Mouse (Mus musculus) left cerebral cortex, postnatal 10 days (tissue): ENCODE measurements around the gene Tprgl. TPM values are rescaled to one million over a fixed set of nuclear protein-coding genes. Genes with fewer than 3 reads are reported as not detected.

ENCODE experiments used
- DNase-seq, 2 experiments: peaks; one replicate each; pipeline ENCODE4 v3.0.0; 2021 to 2022; ENCODE audit warnings: low spot score in 2 of 2, mixed read lengths in 1 of 2; ENCODE audit errors: extremely low spot score in 1 of 2
- intact Hi-C: fragments of 180-260 bp; cut with DNase I; formaldehyde crosslinking; loops from one replicate; pipeline ENCODE4 v1.15.1; 2025
- total RNA-seq, 2 experiments: library from RNA; stranded (reverse); gene quantifications; 2 replicates each; pipeline ENCODE4 v1.2.3; 2021

Tprgl gene
- total RNA-seq, 2 experiments from 2014 or later, result 136 to 140 TPM

GRCm38 (mm10) chr4:154170021-154170420 lies 9.6 kb upstream of the Tprgl start:
- DNase-seq, result no peak
- intact Hi-C loops, result loop anchor here (10.0 kb wide), 1 partner anchor 655 kb away; no protein-coding TSS in a partner anchor

- intact Hi-C loops, result loop anchor here (1.0 to 5.0 kb wide), 3 partner anchors 40 to 135 kb away; partner anchors contain the start of gene Arhgef16
- peak in 1 of 2 experiments; percentile 79 for DNase-seq
Observed at GRCm38 (mm10) chr4:154167053-154167452, 6.6 kb upstream of the Tprgl start.

- intact Hi-C loops, result no loop called here
- peak; percentile 48 to 73 for DNase-seq
Observed at GRCm38 (mm10) chr4:154163296-154163695, 2.8 kb upstream of the Tprgl start.

GRCm38 (mm10) chr4:154159961-154160537 lies 417 bp downstream of the Tprgl start:
- intact Hi-C loops, result loop anchor here (5.0 kb wide), 1 partner anchor 93 kb away; no protein-coding TSS in a partner anchor
- DNase-seq, result peak in 1 of 2 experiments; percentile 52

- intact Hi-C loops, result loop anchor here (5.0 kb wide), 1 partner anchor 92 kb away; no protein-coding TSS in a partner anchor
- DNase-seq, result peak; percentile 76 to 86
Observed at GRCm38 (mm10) chr4:154159002-154159401, 1.5 kb downstream of the Tprgl start.

- intact Hi-C loops, result loop anchor here (5.0 kb wide), 1 partner anchor 91 kb away; no protein-coding TSS in a partner anchor
Observed at GRCm38 (mm10) chr4:154157970-154158662, 2.4 kb downstream of the Tprgl start.

GRCm38 (mm10) chr4:154156050-154156449 lies 4.4 kb downstream of the Tprgl start:
- intact Hi-C loops, result loop anchor here (5.0 kb wide), 1 partner anchor 89 kb away; no protein-coding TSS in a partner anchor
- peak in 1 of 2 experiments; percentile 20 for DNase-seq

More at GRCm38 (mm10) chr4:154157970-154158662, 2.4 kb downstream of the Tprgl start:
- no peak for DNase-seq

GRCm38 (mm10) chr4:154154104-154154503 lies 6.4 kb downstream of the Tprgl start:
- peak in 1 of 2 experiments; percentile 23 for DNase-seq
- intact Hi-C loops, result no loop called here

GRCm38 (mm10) chr4:154146342-154146741 lies 14.1 kb downstream of the Tprgl start:
- DNase-seq, result no peak
- intact Hi-C loops, result no loop called here

- intact Hi-C loops, result loop anchor here (5.0 kb wide), 1 partner anchor 77 kb away; no protein-coding TSS in a partner anchor
- no peak for DNase-seq
Observed at GRCm38 (mm10) chr4:154144712-154145111, 15.8 kb downstream of the Tprgl start.

- DNase-seq, result peak; percentile 79 to 94
- intact Hi-C loops, result loop anchor here (5.0 kb wide), 1 partner anchor 75 kb away; no protein-coding TSS in a partner anchor
Observed at GRCm38 (mm10) chr4:154142211-154143040, 18.0 kb downstream of the Tprgl start, which contains the start of gene Wrap73. Wrap73 (plus strand) TSS chr4:154142372.

- DNase-seq, result no peak
- intact Hi-C loops, result loop anchor here (5.0 kb wide), 1 partner anchor 74 kb away; no protein-coding TSS in a partner anchor
Observed at GRCm38 (mm10) chr4:154141009-154141867, 19.2 kb downstream of the Tprgl start.

GRCm38 (mm10) chr4:154140213-154141008 lies 20.1 kb downstream of the Tprgl start:
- intact Hi-C loops, result loop anchor here (5.0 kb wide), 1 partner anchor 73 kb away; no protein-coding TSS in a partner anchor

GRCm38 (mm10) chr4:154140182-154140212 lies 20.5 kb downstream of the Tprgl start, which contains the start of gene Trp73:
Trp73 (minus strand) TSS chr4:154140208.
- intact Hi-C loops, result loop anchor here (5.0 kb wide), 1 partner anchor 73 kb away; no protein-coding TSS in a partner anchor

More at GRCm38 (mm10) chr4:154140213-154141008, 20.1 kb downstream of the Tprgl start:
- DNase-seq, result no peak

GRCm38 (mm10) chr4:154139671-154140181 lies 20.7 kb downstream of the Tprgl start:
- intact Hi-C loops, result loop anchor here (5.0 kb wide), 1 partner anchor 72 kb away; no protein-coding TSS in a partner anchor
- DNase-seq, result no peak

More at GRCm38 (mm10) chr4:154140182-154140212, 20.5 kb downstream of the Tprgl start, which contains the start of gene Trp73:
- DNase-seq, result no peak

GRCm38 (mm10) chr4:154137139-154137538 lies 23.3 kb downstream of the Tprgl start:
- intact Hi-C loops, result no loop called here

GRCm38 (mm10) chr4:154134803-154135202 lies 25.7 kb downstream of the Tprgl start:
- DNase-seq, result no peak
- intact Hi-C loops, result no loop called here

More at GRCm38 (mm10) chr4:154137139-154137538, 23.3 kb downstream of the Tprgl start:
- no peak for DNase-seq
